Mouse (Mus musculus): ENCODE data around the gene Ect2l. TPM values are rescaled to one million over a fixed set of nuclear protein-coding genes. Genes with fewer than 3 reads are reported as not detected.

Gene Ect2l
- polyA plus RNA-seq (2015; fragmentation: Nextera tagmentation; extraction: Ambion mirVana), result 0.39 and 0.55 TPM in 2 replicates

DNA sequence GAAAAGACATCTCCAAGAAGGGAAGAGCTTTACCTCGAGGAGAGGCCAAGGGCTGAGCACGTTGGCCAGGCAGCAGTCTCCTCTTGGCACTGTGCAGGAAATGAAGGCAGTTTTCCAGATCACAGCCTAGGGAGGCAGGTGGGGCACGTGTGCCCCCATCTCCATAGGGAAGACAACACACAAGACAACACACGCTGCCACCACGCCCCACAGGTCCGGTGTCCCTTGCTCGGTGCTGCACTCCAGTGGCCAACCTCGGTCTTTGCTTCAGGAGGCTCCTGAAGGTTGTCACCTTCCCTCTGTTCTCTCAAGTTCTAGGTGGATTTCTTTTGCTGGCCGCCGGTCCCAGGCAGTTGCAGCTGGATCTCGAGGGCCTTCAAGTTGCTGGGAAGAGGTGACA lies at the start of gene Ect2l:
Ect2l (minus strand) TSS at position 165 of the 400 bp plus-strand sequence.
- Histone ChIP-seq H3K4me2 (peak within 1 kb of the TSS; percentile 35), H3K9ac (no peak within 1 kb of the TSS), H3K4me1 (peaks cover 4% of the 10 kb centered on the region), H3K36me3 (no peaks in the 10 kb centered on the region), H3K4me3 (no peak within 1 kb of the TSS), H3K9me3 (no peaks in the 10 kb centered on the region), H3K27ac (no peak within 1 kb of the TSS), H3K27me3 (no peaks in the 10 kb centered on the region)
- 7% methylated on average over 11 of the region's 11 CpGs for WGBS
- ATAC-seq (ENCODE audit: borderline replicate concordance, extremely low read depth, low FRiP score, low TSS enrichment), result peak; percentile 63; the same call in 1 of the 2 replicates

GRCm38 (mm10) chr10:18251345-18251744 lies 40.7 kb upstream of the Ect2l start:
- no peaks in the 10 kb centered on the region for H3K36me3 ChIP-seq
- H3K4me3 ChIP-seq, result no peak overlapping the region
- no peak for ATAC-seq (ENCODE audit: borderline replicate concordance, extremely low read depth, low FRiP score, low TSS enrichment)
- H3K9me3 ChIP-seq, result no peaks in the 10 kb centered on the region
- H3K9ac ChIP-seq, result no peak overlapping the region
- no peak overlapping the region for H3K27ac ChIP-seq
- no peak overlapping the region for H3K4me2 ChIP-seq
- WGBS, result 56% methylated on average over 4 of the region's 4 CpGs
- H3K4me1 ChIP-seq, result no peaks in the 10 kb centered on the region
- H3K27me3 ChIP-seq, result no peaks in the 10 kb centered on the region

DNA sequence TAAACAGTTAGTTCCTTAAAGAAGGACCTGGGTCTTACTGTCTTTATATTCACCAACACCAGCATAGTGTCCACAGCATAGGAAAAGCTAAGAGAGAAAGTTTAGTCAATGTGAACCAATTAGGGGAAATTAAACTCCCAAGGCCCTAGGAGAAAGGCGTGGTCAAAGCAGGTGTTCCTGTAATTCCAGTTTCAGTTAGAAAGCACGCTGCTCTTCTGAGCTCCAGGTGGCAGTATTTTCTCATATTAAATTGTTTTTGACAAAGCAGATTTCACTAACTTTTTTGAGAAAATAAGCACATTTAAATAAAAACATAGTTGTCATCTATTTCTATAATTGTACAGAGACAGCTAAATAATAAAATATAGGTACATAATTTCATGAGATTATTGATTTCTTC lies 32.9 kb upstream of the Ect2l start:
- no peak for ATAC-seq (ENCODE audit: borderline replicate concordance, extremely low read depth, low FRiP score, low TSS enrichment)
- H3K9ac ChIP-seq, result no peak overlapping the region
- no peak overlapping the region for H3K4me2 ChIP-seq
- H3K27me3 ChIP-seq, result no peaks in the 10 kb centered on the region
- H3K4me3 ChIP-seq, result no peak overlapping the region
- H3K27ac ChIP-seq, result no peak overlapping the region
- no peaks in the 10 kb centered on the region for H3K9me3 ChIP-seq
- 51% methylated on average over 2 of the region's 2 CpGs for WGBS
- no peaks in the 10 kb centered on the region for H3K36me3 ChIP-seq
- H3K4me1 ChIP-seq, result no peaks in the 10 kb centered on the region

GRCm38 (mm10) chr10:18237191-18237590 lies 26.5 kb upstream of the Ect2l start:
- Histone ChIP-seq H3K27ac (no peak overlapping the region), H3K9me3 (no peaks in the 10 kb centered on the region), H3K36me3 (no peaks in the 10 kb centered on the region), H3K4me3 (no peak overlapping the region), H3K27me3 (no peaks in the 10 kb centered on the region), H3K9ac (no peak overlapping the region), H3K4me2 (no peak overlapping the region), H3K4me1 (no peaks in the 10 kb centered on the region)
- WGBS, result 83% methylated on average over 7 of the region's 7 CpGs
- ATAC-seq (ENCODE audit: borderline replicate concordance, extremely low read depth, low FRiP score, low TSS enrichment), result no peak

- H3K9me3 ChIP-seq, result no peaks in the 10 kb centered on the region
- no peak overlapping the region for H3K9ac ChIP-seq
- no peaks in the 10 kb centered on the region for H3K4me1 ChIP-seq
- no peaks in the 10 kb centered on the region for H3K27me3 ChIP-seq
- H3K36me3 ChIP-seq, result no peaks in the 10 kb centered on the region
- H3K27ac ChIP-seq, result no peak overlapping the region
- no peak overlapping the region for H3K4me2 ChIP-seq
- WGBS, result 78% methylated on average over 5 of the region's 5 CpGs
- no peak for ATAC-seq (ENCODE audit: borderline replicate concordance, extremely low read depth, low FRiP score, low TSS enrichment)
- H3K4me3 ChIP-seq, result no peak overlapping the region
Observed at GRCm38 (mm10) chr10:18236328-18236927, 25.7 kb upstream of the Ect2l start.

GRCm38 (mm10) chr10:18235402-18235747 lies 24.7 kb upstream of the Ect2l start:
- 0 out of 2 replicates have a peak overlapping the region, but pooled peaks have one; percentile 52 for H3K9ac ChIP-seq
- no peaks in the 10 kb centered on the region for H3K36me3 ChIP-seq
- H3K4me3 ChIP-seq, result peak overlapping the region; percentile 76
- 11% methylated on average over 14 of the region's 14 CpGs for WGBS
- ATAC-seq (ENCODE audit: borderline replicate concordance, extremely low read depth, low FRiP score, low TSS enrichment), result peak; percentile 52; the same call in 1 of the 2 replicates
- no peaks in the 10 kb centered on the region for H3K9me3 ChIP-seq
- H3K27ac ChIP-seq, result no peak overlapping the region
- no peaks in the 10 kb centered on the region for H3K4me1 ChIP-seq
- peak overlapping the region; percentile 77 for H3K4me2 ChIP-seq
- no peaks in the 10 kb centered on the region for H3K27me3 ChIP-seq

GRCm38 (mm10) chr10:18234560-18235401 lies 24.1 kb upstream of the Ect2l start, which contains the start of gene Ccdc28a:
Gene Ccdc28a (minus strand): TSS chr10:18234998.
- Histone ChIP-seq H3K4me1 (no peaks in the 10 kb centered on the region), H3K36me3 (no peaks in the 10 kb centered on the region), H3K9ac (peak within 1 kb of the TSS; percentile 52), H3K4me3 (peak within 1 kb of the TSS; percentile 76), H3K27me3 (no peaks in the 10 kb centered on the region), H3K9me3 (no peaks in the 10 kb centered on the region), H3K4me2 (peak within 1 kb of the TSS; percentile 77), H3K27ac (peak within 1 kb of the TSS; percentile 64)
- ATAC-seq (ENCODE audit: borderline replicate concordance, extremely low read depth, low FRiP score, low TSS enrichment), result peak; percentile 97
- WGBS, result 1% methylated on average over 41 of the region's 41 CpGs

DNA sequence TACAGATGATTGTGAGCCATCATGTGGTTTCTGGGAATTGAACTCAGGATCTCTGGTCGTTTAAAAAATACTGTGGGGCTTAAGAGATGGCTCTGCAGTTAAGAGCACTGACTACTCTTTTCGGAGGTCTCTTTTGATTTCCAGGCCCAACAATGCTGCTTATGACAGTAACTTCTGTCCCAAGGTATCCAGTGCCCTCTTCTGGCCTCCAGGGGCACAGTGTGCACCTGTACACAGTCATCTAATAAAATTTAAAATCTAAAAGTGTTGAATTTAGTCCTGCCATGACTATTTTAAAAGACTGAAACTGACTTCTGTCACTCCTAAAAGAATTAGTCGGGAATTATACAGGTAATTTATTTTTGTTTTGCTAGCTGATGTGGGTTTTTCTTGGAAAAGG lies 23.2 kb upstream of the Ect2l start:
- ATAC-seq (ENCODE audit: borderline replicate concordance, extremely low read depth, low FRiP score, low TSS enrichment), result no peak
- no peaks in the 10 kb centered on the region for H3K9me3 ChIP-seq
- H3K36me3 ChIP-seq, result no peaks in the 10 kb centered on the region
- peak overlapping the region; percentile 77 for H3K4me2 ChIP-seq
- H3K9ac ChIP-seq, result no peak overlapping the region
- H3K4me3 ChIP-seq, result no peak overlapping the region
- no peak overlapping the region for H3K27ac ChIP-seq
- 40% methylated on average over 3 of the region's 3 CpGs for WGBS
- H3K27me3 ChIP-seq, result no peaks in the 10 kb centered on the region
- H3K4me1 ChIP-seq, result no peaks in the 10 kb centered on the region

DNA sequence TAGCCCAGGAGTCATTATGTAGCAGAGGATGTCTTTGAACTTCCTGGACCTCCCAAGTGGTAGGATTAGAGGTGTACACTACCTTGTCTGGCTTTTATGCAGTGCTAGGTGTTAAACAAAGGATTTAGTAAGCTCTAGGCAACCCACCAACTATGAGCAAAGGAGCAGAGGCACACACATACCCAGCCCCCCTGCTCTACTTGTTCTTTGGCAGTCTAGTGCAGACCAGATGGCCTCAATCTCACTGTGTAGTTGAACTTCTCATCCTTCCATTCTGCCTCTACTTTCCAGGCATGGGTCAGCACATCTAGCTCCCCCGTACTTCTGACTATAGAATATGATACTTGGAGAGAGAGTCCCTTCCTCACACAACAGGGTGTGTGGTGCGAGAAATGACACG lies 13.7 kb upstream of the Ect2l start:
- Histone ChIP-seq H3K36me3 (no peaks in the 10 kb centered on the region), H3K4me2 (no peak overlapping the region), H3K9ac (no peak overlapping the region), H3K4me1 (no peaks in the 10 kb centered on the region), H3K9me3 (no peaks in the 10 kb centered on the region), H3K4me3 (no peak overlapping the region), H3K27me3 (no peaks in the 10 kb centered on the region), H3K27ac (no peak overlapping the region)
- no peak for ATAC-seq (ENCODE audit: borderline replicate concordance, extremely low read depth, low FRiP score, low TSS enrichment)
- 83% methylated on average over 3 of the region's 3 CpGs for WGBS

DNA sequence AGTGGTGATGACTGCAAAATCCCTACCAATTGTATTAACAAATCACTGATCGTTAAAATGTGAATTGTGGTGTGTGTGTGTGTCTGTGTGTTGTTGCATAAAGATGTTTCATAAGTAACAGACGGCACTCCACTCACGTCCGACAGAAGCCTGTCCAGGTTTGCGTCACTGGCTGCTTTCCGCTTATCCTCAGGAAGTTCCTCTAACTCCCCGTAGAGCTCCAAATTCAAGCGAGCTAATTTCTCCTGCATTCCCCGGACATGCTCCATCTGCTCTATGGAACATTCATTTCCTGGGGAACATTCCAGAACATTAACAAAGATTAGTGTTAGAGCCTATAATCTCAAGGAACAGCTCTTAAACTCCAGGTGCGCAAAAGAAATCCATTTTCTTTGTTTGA lies 8.7 kb upstream of the Ect2l start:
- no peaks in the 10 kb centered on the region for H3K4me1 ChIP-seq
- 83% methylated on average over 10 of the region's 10 CpGs for WGBS
- H3K9ac ChIP-seq, result no peak overlapping the region
- no peak overlapping the region for H3K27ac ChIP-seq
- H3K9me3 ChIP-seq, result no peaks in the 10 kb centered on the region
- no peak overlapping the region for H3K4me2 ChIP-seq
- ATAC-seq (ENCODE audit: borderline replicate concordance, extremely low read depth, low FRiP score, low TSS enrichment), result no peak
- no peaks in the 10 kb centered on the region for H3K27me3 ChIP-seq
- no peak overlapping the region for H3K4me3 ChIP-seq
- H3K36me3 ChIP-seq, result no peaks in the 10 kb centered on the region

DNA sequence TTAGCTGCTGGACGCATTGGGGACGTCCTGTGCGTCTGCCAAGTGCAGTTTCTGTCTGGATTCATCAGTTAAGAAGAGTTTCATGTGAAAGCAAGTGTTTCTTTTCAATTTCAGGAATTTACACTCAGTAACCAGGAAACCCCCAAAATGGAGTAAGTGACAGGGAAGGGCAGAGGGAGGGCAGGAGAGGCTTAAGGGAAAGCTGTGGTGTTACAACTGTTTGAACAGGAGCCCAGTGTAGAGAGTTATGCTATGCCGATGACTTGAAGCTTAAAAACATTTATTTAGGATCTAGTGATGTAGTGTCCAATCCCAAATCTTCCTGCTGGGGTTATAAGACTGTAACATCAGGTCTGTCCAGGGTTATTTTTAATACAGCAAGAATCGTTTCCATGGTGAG lies 3.4 kb upstream of the Ect2l start:
- no peak overlapping the region for H3K4me3 ChIP-seq
- no peak overlapping the region for H3K27ac ChIP-seq
- no peak overlapping the region for H3K4me2 ChIP-seq
- ATAC-seq (ENCODE audit: borderline replicate concordance, extremely low read depth, low FRiP score, low TSS enrichment), result no peak
- H3K9me3 ChIP-seq, result no peaks in the 10 kb centered on the region
- H3K27me3 ChIP-seq, result no peaks in the 10 kb centered on the region
- peaks cover 4% of the 10 kb centered on the region for H3K4me1 ChIP-seq
- H3K9ac ChIP-seq, result no peak overlapping the region
- no peaks in the 10 kb centered on the region for H3K36me3 ChIP-seq
- 66% methylated on average over 5 of the region's 5 CpGs for WGBS

DNA sequence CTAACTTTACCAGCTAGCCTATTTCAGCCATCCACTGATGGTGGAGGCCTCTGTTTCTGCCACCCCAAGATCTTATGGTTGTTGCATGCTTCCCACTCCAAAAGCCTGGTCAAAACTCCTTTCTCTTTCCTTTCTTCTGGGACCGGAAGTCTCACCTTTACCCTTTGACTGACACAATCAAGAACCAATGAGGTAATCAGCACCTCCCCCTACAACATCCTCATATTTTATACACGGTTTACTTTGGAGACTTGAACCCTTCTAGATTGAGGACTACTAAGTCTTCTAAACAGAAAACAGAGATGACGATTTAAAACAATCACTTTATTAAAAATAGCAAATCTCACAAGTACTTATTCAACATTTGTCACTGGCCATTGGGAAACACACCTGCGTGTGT lies 2.7 kb upstream of the Ect2l start:
- Histone ChIP-seq H3K9ac (no peak overlapping the region), H3K36me3 (no peaks in the 10 kb centered on the region), H3K9me3 (no peaks in the 10 kb centered on the region), H3K27ac (no peak overlapping the region), H3K4me2 (no peak overlapping the region), H3K4me3 (no peak overlapping the region), H3K27me3 (no peaks in the 10 kb centered on the region), H3K4me1 (peaks cover 4% of the 10 kb centered on the region)
- ATAC-seq (ENCODE audit: borderline replicate concordance, extremely low read depth, low FRiP score, low TSS enrichment), result no peak
- WGBS, result 59% methylated on average over 4 of the region's 4 CpGs

All from lung, embryonic 15.5 days (tissue).